Mouse (Mus musculus) myocyte (in vitro differentiated cells): Measurements from ENCODE around the gene L2hgdh. TPM values are rescaled to one million over a fixed set of nuclear protein-coding genes. Genes with fewer than 3 reads are reported as not detected.
A peak's percentile ranks its signal among the peaks of the same experiment; 100 is the strongest.

Experiments used
- H3K27me3 ChIP-seq: one replicate; pipeline ENCODE4 v1.6.1; 2011; ENCODE audit not compliant: control insufficient read depth, insufficient read depth, insufficient read length
- H3K36me3 ChIP-seq: one replicate; pipeline ENCODE4 v1.6.1; 2011; ENCODE audit not compliant: control insufficient read depth, insufficient read depth
- H3K4me2 ChIP-seq: one replicate; pipeline ENCODE4 v1.6.1; 2011; ENCODE audit warnings: low read depth, control low read depth
- H3K4me3 ChIP-seq: one replicate; pipeline ENCODE4 v1.5.1; 2011; ENCODE audit warnings: mild to moderate bottlenecking, control low read depth, moderate library complexity
- H3K79me2 ChIP-seq: one replicate; pipeline ENCODE4 v1.6.1; 2011; ENCODE audit not compliant: control insufficient read depth, insufficient read depth
- H3ac ChIP-seq: one replicate; pipeline ENCODE4 v1.6.1; 2011; ENCODE audit not compliant: control insufficient read depth, insufficient read length
- CEBPB ChIP-seq: IDR thresholded peaks from 2 replicates; pipeline ENCODE4 v1.6.1; 2011; ENCODE audit warnings: mild to moderate bottlenecking, moderate library complexity; ENCODE audit not compliant: poor library complexity, insufficient read depth, severe bottlenecking
- E2F4 ChIP-seq: IDR thresholded peaks from one replicate; pipeline ENCODE4 v1.6.1; 2011; ENCODE audit warnings: mild to moderate bottlenecking, control low read depth, moderate library complexity; ENCODE audit not compliant: insufficient read depth
- MAX ChIP-seq: IDR thresholded peaks from one replicate; pipeline ENCODE4 v1.6.1; 2011; ENCODE audit warnings: low read depth, mild to moderate bottlenecking, control low read depth
- MYOD1 ChIP-seq, 3 experiments: IDR thresholded peaks; one replicate each; pipeline ENCODE4 v1.6.1; 2011; ENCODE audit warnings: control low read depth in 2 of 3, low read depth in 2 of 3, mild to moderate bottlenecking in 2 of 3, moderate library complexity in 1 of 3; ENCODE audit not compliant: insufficient read length in 2 of 3, control insufficient read depth in 1 of 3
- MYOG ChIP-seq, 3 experiments: IDR thresholded peaks; one replicate each; pipeline ENCODE4 v1.6.1; 2011; ENCODE audit warnings: control low read depth in 2 of 3, low read depth in 2 of 3, mild to moderate bottlenecking in 2 of 3; ENCODE audit not compliant: insufficient read length in 2 of 3, control insufficient read depth in 1 of 3, insufficient read depth in 1 of 3
- POLR2A ChIP-seq: IDR thresholded peaks from one replicate; pipeline ENCODE4 v1.6.1; 2011; ENCODE audit warnings: low read depth, mild to moderate bottlenecking, control low read depth, moderate library complexity; ENCODE audit not compliant: insufficient read length
- POLR2AphosphoS2 ChIP-seq: IDR thresholded peaks from one replicate; pipeline ENCODE4 v1.6.1; 2011; ENCODE audit warnings: low read depth, control low read depth; ENCODE audit not compliant: insufficient read length
- REST ChIP-seq: IDR thresholded peaks from one replicate; pipeline ENCODE4 v1.6.1; 2011; ENCODE audit warnings: mild to moderate bottlenecking, control low read depth, moderate library complexity; ENCODE audit not compliant: insufficient read depth, insufficient read length
- SRF ChIP-seq: IDR thresholded peaks from one replicate; pipeline ENCODE4 v1.6.1; 2011; ENCODE audit warnings: low read depth; ENCODE audit not compliant: control insufficient read depth, insufficient read length
- TCF12 ChIP-seq: IDR thresholded peaks from one replicate; pipeline ENCODE4 v1.6.1; 2011; ENCODE audit warnings: mild to moderate bottlenecking, control low read depth; ENCODE audit not compliant: poor library complexity, insufficient read depth, severe bottlenecking
- TCF3 ChIP-seq: IDR thresholded peaks from one replicate; pipeline ENCODE4 v1.6.1; 2011; ENCODE audit warnings: low read depth, control low read depth; ENCODE audit not compliant: insufficient read length
- USF1 ChIP-seq: IDR thresholded peaks from one replicate; pipeline ENCODE4 v1.6.1; 2011; ENCODE audit warnings: low read depth, mild to moderate bottlenecking, control low read depth, moderate library complexity
- polyA plus RNA-seq: library from polyadenylated mRNA; unstranded; fragments of >200 nt; fragmentation: generic; extraction: Trizol; gene quantifications from one replicate; pipeline ENCODE4 v1.2.1, GENCODE M21; 2012; ENCODE audit warnings: missing spikeins

L2hgdh gene
- polyA plus RNA-seq, 1 experiment, result 2.8 TPM

GRCm38 (mm10) chr12:69759267-69759885 is 34.7 kb upstream of the L2hgdh start:
- Histone ChIP-seq H3ac (no peak overlapping the region), H3K4me2 (no peak overlapping the region), H3K79me2 (no peaks in the 10 kb centered on the region), H3K27me3 (no peaks in the 10 kb centered on the region), H3K4me3 (no peak overlapping the region), H3K36me3 (no peaks in the 10 kb centered on the region)
- TF ChIP-seq MYOD1 (IDR thresholded peaks at IDR 0.05; ENCODE audit: control insufficient read depth in 1 of 3, insufficient read length in 2 of 3, low read depth in 2 of 3) (no peak), POLR2AphosphoS2 (no peak), MAX (no peak), E2F4 (no peak), TCF3 (no peak), MYOG (IDR thresholded peaks at IDR 0.05; ENCODE audit: control insufficient read depth in 1 of 3, insufficient read depth in 1 of 3, insufficient read length in 2 of 3, low read depth in 2 of 3) (no peak), TCF12 (no peak), SRF (no peak), CEBPB (no peak), USF1 (no peak), REST (no peak), POLR2A (no peak)

DNA sequence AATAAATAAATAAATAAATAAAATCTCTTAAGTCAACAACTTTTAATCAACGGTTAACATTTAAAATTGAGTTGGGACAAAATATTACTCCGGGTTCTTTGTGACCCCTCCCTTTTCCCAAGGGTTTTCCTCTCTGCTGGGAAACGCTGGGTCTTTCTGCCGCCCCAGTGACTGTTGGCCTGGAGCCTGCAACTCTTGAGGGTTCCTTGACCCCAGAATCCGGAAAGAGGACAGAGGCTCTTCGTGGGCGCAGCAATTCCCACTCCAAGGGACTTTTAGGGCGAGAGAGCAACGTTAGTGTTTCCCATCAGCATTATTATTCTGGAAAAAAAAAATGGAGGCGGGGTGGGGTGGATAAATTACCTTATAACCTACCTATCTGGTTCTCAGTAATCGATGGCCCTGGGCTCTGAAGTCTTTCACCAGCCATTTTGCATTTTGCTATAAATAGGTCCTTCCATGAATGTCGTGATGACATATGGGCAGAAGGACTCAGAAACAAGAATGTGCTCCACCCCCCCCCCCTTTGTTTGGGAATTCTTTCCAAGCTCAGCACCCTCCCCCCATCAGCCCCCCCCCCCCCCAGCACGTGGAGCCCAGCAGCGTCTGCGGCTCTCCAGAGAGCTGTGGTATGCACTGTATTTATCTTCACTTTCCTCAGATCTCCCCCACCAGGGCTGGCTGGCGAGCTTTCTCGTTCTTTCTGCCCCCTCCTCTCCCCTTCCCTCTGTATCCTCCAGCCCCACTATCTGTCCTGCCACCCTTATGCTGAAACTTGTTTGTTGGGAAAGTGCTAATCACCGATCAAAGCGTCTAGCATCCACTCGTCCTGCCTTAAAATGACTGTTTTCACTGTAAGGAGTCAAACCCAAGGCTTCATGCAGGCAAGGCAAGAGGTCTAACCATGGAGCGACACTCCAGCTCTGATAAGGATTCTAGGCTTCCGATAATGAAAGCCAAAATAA is 33.8 kb upstream of the L2hgdh start:
- Histone ChIP-seq H3K4me2 (peak overlapping the region; percentile 56), H3ac (no peak overlapping the region), H3K27me3 (no peaks in the 10 kb centered on the region), H3K36me3 (no peaks in the 10 kb centered on the region), H3K79me2 (no peaks in the 10 kb centered on the region), H3K4me3 (no peak overlapping the region)
- TF ChIP-seq TCF3, result no peak

DNA sequence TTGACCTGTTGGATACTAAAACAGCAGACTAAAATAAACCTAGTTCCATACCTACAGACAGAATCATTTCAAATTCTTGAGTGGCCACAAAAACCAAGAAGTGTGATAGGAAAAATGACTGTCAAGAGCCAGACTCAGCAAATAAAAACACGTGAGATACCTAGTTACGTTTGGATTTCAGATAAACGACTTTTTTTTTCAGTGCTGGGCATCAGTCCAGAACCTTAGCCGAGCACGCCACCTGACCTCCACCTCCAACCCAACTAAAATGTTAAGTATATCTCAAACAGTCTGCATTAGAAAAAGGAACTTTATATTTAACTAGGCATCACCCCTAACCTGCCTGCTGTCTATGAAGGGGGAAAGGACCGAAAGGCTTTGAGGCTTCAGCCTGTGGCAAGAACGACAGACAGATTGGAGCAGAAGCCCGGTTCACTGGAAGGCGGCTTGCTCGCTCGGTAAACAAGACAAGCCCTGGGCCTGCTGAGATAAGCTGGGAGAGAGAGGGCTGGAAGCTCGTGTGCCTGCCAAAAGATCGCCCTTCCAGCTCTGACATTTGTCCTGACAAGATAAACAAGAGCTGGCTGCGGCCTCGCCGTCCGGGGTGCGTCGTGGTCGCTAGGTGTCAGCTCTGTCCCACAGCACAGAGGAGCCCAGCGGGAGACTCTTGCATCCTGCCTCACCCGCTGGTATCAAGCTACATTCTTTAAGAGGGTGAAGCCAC is 32.9 kb upstream of the L2hgdh start:
- no peak overlapping the region for H3K4me3 ChIP-seq

GRCm38 (mm10) chr12:69756015-69756414 is 31.3 kb upstream of the L2hgdh start:
- Histone ChIP-seq H3K27me3 (no peaks in the 10 kb centered on the region), H3K36me3 (no peaks in the 10 kb centered on the region), H3ac (no peak overlapping the region), H3K4me2 (no peak overlapping the region), H3K4me3 (no peak overlapping the region), H3K79me2 (no peaks in the 10 kb centered on the region)
- TF ChIP-seq SRF (no peak), REST (no peak), USF1 (no peak), MYOD1 (IDR thresholded peaks at IDR 0.05; ENCODE audit: control insufficient read depth in 1 of 3, insufficient read length in 2 of 3, low read depth in 2 of 3) (no peak), E2F4 (no peak), MYOG (IDR thresholded peaks at IDR 0.05; ENCODE audit: control insufficient read depth in 1 of 3, insufficient read depth in 1 of 3, insufficient read length in 2 of 3, low read depth in 2 of 3) (no peak), TCF3 (no peak), POLR2A (no peak), POLR2AphosphoS2 (no peak), TCF12 (no peak), CEBPB (no peak), MAX (no peak)

More for the DNA sequence above, 32.9 kb upstream of the L2hgdh start:
- Histone ChIP-seq H3K79me2 (no peaks in the 10 kb centered on the region), H3ac (no peak overlapping the region), H3K4me2 (peak overlapping the region; percentile 60), H3K36me3 (no peaks in the 10 kb centered on the region), H3K27me3 (no peaks in the 10 kb centered on the region)
- TF ChIP-seq MYOD1 (IDR thresholded peaks at IDR 0.05; ENCODE audit: control insufficient read depth in 1 of 3, insufficient read length in 2 of 3, low read depth in 2 of 3) (no peak), POLR2AphosphoS2 (no peak), SRF (no peak), MYOG (IDR thresholded peaks at IDR 0.05; ENCODE audit: control insufficient read depth in 1 of 3, insufficient read depth in 1 of 3, insufficient read length in 2 of 3, low read depth in 2 of 3) (no peak), TCF3 (no peak), REST (no peak), E2F4 (no peak), USF1 (no peak), TCF12 (no peak), POLR2A (no peak), CEBPB (no peak), MAX (no peak)
